Mouse (Mus musculus) stomach, embryonic 15.5 days (tissue): ENCODE results near the gene Nlrp6. TPM values are rescaled to one million over a fixed set of nuclear protein-coding genes. Genes with fewer than 3 reads are reported as not detected.
"Not testable (repeated sequence)": the region's sequence is repeated elsewhere in the genome, so short reads cannot be mapped to it uniquely, and the experiment has no call there.

Source experiments
- ATAC-seq: fragments of 200-750 bp; cut with Nextera tagmentation; 2 replicates; pipeline ENCODE4 v1.8.0; 2017; ENCODE audit warnings: low read depth, moderate number of reproducible peaks, moderate TSS enrichment; ENCODE audit not compliant: insufficient read depth, low FRiP score
- H3K27ac ChIP-seq: fragments of 300-500 bp; sonication (generic); 2 replicates; pipeline ENCODE4 v1.5.1; 2015; ENCODE audit warnings: mild to moderate bottlenecking, inconsistent platforms
- H3K27me3 ChIP-seq: fragments of 300-500 bp; sonication (generic); replicated peaks from 2 replicates; pipeline ENCODE4 v1.6.1; 2015; ENCODE audit warnings: inconsistent platforms
- H3K36me3 ChIP-seq: fragments of 300-500 bp; sonication (generic); 2 replicates; pipeline ENCODE4 v1.6.1; 2015; ENCODE audit warnings: inconsistent platforms
- H3K4me1 ChIP-seq: fragments of 300-500 bp; sonication (generic); 2 replicates; pipeline ENCODE4 v1.6.1; 2015; ENCODE audit warnings: inconsistent platforms
- H3K4me2 ChIP-seq: fragments of 300-500 bp; sonication (generic); 2 replicates; pipeline ENCODE4 v1.6.1; 2015; ENCODE audit warnings: mild to moderate bottlenecking, inconsistent platforms
- H3K4me3 ChIP-seq: fragments of 300-500 bp; sonication (generic); replicated peaks from 2 replicates; pipeline ENCODE4 v1.5.1; 2015; ENCODE audit warnings: inconsistent platforms
- H3K9ac ChIP-seq: fragments of 300-500 bp; sonication (generic); 2 replicates; pipeline ENCODE4 v1.6.1; 2015; ENCODE audit warnings: inconsistent platforms
- H3K9me3 ChIP-seq: fragments of 300-500 bp; sonication (generic); 2 replicates; pipeline ENCODE4 v1.6.1; 2016; ENCODE audit warnings: inconsistent platforms
- WGBS: fragments of 180-500 bp; shearing (Covaris S2); methylation state at CpG from one replicate; pipeline ENCODE4 v1.1.7; 2015; 5-methylcytosine and 5-hydroxymethylcytosine counted together
- polyA plus RNA-seq: library from polyadenylated mRNA; unstranded; fragments of >200 nt; fragmentation: Nextera tagmentation; extraction: Ambion mirVana; gene quantifications from 2 replicates; pipeline ENCODE4 v1.2.1, GENCODE M21; 2015

Nlrp6 gene
- polyA plus RNA-seq, 1 experiment from 2014 or later: 9.9 TPM

DNA sequence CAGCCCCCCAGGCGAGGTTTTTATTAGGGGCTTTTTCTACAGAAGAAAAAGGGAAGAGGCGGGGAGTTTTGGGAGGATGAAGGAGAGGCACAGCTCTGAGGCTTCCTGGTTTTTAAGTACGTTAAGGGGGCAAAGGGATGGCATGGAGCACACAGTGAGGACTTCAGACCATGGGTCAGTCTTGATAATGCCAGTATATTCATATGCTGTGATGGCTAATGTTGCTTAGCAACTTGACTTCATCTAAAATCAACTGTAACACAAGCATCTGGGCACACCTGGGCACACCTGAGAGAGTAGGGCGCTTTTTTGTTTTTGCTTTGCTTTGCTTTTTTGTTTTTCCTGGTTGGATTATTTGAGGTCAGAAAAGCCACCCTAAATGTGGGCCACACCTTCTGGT is 46.2 kb downstream of the Nlrp6 start, which contains the start of gene Ifitm1:
Ifitm1 (plus strand) TSS at position 301 of the 400 bp plus-strand sequence.
- no peak within 1 kb of the TSS for H3K9ac ChIP-seq

DNA sequence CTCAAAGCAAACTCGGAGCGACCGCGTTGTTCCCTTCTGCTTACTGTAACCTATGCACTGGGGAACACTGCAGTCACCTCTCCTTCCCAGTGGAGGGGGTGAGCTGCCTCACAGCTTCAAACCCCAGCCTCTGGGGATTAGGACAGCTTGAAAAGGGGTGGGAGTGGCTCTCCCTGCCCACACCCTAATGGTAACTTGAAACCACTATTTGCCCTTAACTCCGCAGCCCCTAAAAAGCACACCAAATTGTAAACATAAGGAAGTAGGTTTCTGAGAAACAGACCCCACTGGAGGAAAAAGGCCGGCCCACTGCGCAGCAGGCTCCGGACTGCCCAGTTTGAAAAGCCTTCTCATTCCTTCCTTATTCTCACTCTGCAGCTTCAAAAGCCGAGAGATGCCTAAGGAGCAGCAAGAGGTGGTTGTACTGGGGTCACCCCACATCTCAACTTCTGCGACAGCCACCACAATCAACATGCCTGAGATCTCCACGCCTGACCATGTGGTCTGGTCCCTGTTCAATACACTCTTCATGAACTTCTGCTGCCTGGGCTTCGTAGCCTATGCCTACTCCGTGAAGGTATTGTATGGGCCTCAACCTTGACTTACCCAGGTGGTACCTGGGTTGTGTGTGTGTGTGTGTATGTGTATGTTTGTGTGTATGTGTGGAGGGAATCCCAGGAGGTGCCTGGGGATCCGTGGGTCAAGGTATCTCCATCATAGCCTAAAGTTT is 47.3 kb downstream of the Nlrp6 start:
- peak; percentile 74 for ATAC-seq
- peak overlapping the region; percentile 28 for H3K4me3 ChIP-seq
- H3K4me2 ChIP-seq: peak overlapping the region; percentile 47
- H3K4me1 ChIP-seq: peaks cover 29% of the 10 kb centered on the region
- no peaks in the 10 kb centered on the region for H3K27me3 ChIP-seq
- H3K9ac ChIP-seq: no peak overlapping the region
- H3K27ac ChIP-seq: peak overlapping the region; percentile 78
- H3K9me3 ChIP-seq: no peaks in the 10 kb centered on the region
- WGBS: 7% methylated on average over 14 of the region's 14 CpGs
- no peaks in the 10 kb centered on the region for H3K36me3 ChIP-seq

More for the DNA sequence above, 46.2 kb downstream of the Nlrp6 start, which contains the start of gene Ifitm1:
- H3K4me1 ChIP-seq: peaks cover 28% of the 10 kb centered on the region
- peak within 1 kb of the TSS; percentile 28 for H3K4me3 ChIP-seq
- 87% methylated on average over 4 of the region's 4 CpGs for WGBS
- H3K27ac ChIP-seq: peak within 1 kb of the TSS; percentile 78
- no peaks in the 10 kb centered on the region for H3K27me3 ChIP-seq
- no peaks in the 10 kb centered on the region for H3K9me3 ChIP-seq
- peak within 1 kb of the TSS; percentile 47 for H3K4me2 ChIP-seq
- no peak for ATAC-seq
- H3K36me3 ChIP-seq: no peaks in the 10 kb centered on the region

DNA sequence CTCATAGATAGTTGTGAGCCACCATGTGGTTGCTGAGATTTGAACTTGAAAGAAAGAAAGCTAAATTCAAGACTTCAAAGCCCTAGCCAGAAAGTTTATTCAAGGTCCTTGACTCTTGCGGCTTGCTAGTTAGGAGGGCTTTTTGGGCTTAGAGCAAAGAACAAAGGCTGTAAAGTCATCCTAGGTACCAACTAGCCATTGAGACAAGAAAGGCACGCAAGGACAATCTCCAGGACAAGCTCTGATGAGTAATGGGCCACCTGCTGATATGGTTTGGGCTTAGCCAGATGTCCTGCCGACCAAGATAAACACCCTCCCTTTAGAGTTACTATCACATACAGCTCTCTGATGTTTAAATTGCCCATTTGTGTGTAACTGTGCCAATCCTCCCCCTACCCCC is 48.0 kb downstream of the Nlrp6 start:
- H3K4me3 ChIP-seq: peak overlapping the region; percentile 28
- H3K9ac ChIP-seq, H3K27ac ChIP-seq, ATAC-seq, H3K36me3 ChIP-seq, H3K27me3 ChIP-seq, H3K9me3 ChIP-seq: not testable (repeated sequence)
- WGBS: 23% methylated on average over 3 of the region's 3 CpGs
- peaks cover 34% of the 10 kb centered on the region for H3K4me1 ChIP-seq
- H3K4me2 ChIP-seq: peak overlapping the region; percentile 47

DNA sequence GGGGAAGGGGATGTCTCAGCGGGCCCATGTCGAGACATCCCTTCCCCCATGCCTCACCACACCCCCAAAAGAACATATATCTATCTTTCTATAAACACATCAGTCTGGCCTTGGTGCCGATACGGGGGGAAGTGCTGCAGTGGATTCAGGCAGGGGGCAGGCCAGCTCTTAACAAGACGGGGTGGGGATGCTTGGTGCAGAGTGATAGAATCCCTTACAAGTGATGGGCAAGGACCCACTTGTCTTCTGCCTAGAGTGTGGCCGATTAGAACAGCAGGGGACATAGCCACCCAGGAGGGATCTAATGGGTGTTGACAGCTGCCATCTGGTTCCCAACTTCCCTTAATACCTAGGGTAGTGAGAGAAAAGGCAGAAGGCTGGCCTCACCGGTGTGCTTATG is 50.2 kb downstream of the Nlrp6 start:
- ATAC-seq: no peak
- no peaks in the 10 kb centered on the region for H3K27me3 ChIP-seq
- H3K36me3 ChIP-seq: no peaks in the 10 kb centered on the region
- no peaks in the 10 kb centered on the region for H3K9me3 ChIP-seq
- 30% methylated on average over 7 of the region's 7 CpGs for WGBS
- no peak overlapping the region for H3K4me3 ChIP-seq
- no peak overlapping the region for H3K4me2 ChIP-seq
- peak overlapping the region; percentile 93 for H3K27ac ChIP-seq
- no peak overlapping the region for H3K9ac ChIP-seq
- peaks cover 44% of the 10 kb centered on the region for H3K4me1 ChIP-seq

DNA sequence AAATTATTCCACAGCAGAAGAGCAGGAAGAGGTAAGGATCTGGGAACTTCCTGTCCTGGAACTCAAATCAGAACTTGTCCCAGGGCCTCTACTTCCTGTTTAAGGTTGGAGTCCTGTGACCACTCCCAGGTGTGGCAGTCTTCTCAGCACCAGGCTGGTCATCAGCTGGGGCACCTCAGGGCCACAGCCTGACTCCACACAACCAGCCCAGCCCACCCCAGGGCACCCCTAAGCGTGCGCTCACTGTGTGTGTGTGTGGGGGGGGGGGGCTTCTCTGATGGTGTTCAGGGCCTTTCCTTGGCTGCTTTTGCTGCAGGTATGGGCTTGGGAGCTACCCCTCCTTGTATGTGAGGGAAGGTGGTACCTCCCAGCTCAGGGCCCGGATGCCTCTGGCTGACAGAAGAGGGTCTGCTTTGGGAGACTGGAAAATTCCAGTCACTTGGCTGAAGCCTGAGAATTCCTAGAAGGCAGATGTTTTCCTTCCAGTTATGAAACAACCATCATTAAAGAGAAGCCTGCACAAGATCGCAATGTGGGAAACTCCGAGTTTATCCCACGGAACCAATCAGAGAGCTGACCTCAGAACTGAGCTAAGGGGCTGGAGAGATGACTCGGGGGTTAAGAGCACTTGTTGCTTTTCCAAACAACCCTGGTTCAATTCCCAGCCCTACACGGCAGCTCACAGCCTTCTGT is 50.9 kb downstream of the Nlrp6 start:
- Histone ChIP-seq H3K4me2 (0 out of 2 replicates have a peak overlapping the region, but pooled peaks have one; percentile 14), H3K27me3 (no peaks in the 10 kb centered on the region), H3K9me3 (no peaks in the 10 kb centered on the region), H3K9ac (no peak overlapping the region), H3K4me1 (peaks cover 44% of the 10 kb centered on the region), H3K4me3 (no peak overlapping the region), H3K27ac (peak overlapping the region; percentile 93), H3K36me3 (no peaks in the 10 kb centered on the region)
- 45% methylated on average over 8 of the region's 8 CpGs for WGBS
- ATAC-seq: peak; percentile 61; the same call in 1 of the 2 replicates

DNA sequence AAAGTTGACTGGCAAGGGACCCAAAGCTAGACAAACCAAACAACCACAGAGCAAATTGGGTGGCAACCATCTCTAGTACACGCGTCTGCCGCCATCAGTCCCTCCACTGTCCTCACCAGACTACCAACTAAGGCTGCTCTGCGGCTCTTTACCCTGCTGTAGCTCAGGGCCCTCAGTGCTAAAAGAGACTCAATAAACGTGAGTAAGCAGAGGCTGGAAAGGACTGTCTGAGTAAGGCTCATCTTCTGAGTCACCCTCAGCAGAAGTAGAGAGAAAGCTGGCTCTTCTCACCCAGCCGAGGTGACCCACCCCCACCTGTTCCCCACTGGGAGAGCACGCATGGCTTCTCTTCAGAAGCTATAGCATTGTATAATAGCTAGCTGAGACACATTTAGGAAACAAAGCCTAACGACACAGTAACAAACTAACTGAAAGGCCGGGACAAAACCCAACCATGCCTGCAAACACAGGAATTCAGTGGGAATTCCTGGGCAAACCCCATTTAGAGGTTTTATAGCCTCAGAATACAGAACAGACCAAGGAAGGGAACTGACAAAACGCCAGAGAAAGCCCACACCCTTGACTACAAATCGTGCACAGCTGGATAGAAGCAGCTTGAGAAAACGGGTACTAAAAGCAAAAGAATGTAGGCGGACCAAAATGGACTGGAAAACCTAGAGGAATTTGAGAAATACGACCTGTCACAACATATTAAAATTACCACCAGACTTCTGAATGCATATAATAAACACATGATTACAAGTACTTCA is 52.9 kb downstream of the Nlrp6 start:
- H3K9ac ChIP-seq: no peak overlapping the region
- no peaks in the 10 kb centered on the region for H3K36me3 ChIP-seq
- ATAC-seq: no peak
- H3K9me3 ChIP-seq: no peaks in the 10 kb centered on the region
- 38% methylated on average over 14 of the region's 14 CpGs for WGBS
- no peak overlapping the region for H3K4me2 ChIP-seq
- peak overlapping the region; percentile 49 for H3K27ac ChIP-seq
- no peak overlapping the region for H3K4me3 ChIP-seq
- H3K27me3 ChIP-seq: no peaks in the 10 kb centered on the region
- peaks cover 36% of the 10 kb centered on the region for H3K4me1 ChIP-seq

DNA sequence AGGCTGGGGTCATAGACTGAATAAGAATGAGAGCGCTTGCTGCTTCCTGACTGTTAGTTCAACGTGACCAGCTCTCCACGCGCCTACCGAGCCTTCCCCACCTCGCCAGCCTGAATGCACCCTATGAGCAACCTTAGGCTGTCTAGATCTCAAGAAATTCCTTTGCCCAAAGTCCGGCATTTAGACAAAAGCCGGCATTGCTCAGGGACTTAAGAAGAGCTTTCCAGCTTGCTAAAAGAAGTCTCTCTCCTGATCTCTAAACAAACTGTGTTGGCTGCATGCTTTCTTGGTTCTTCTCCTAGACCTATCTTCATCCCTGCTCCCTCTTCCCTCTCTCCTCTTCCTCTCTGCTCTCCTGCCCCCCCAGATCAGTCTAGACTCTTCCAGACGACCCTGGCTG is 54.2 kb downstream of the Nlrp6 start:
- WGBS: 19% methylated on average over 9 of the region's 9 CpGs
- Histone ChIP-seq H3K4me2 (no peak overlapping the region), H3K36me3 (no peaks in the 10 kb centered on the region), H3K27me3 (no peaks in the 10 kb centered on the region), H3K4me3 (no peak overlapping the region), H3K27ac (0 out of 2 replicates have a peak overlapping the region, but pooled peaks have one; percentile 41), H3K9ac (no peak overlapping the region), H3K4me1 (peaks cover 31% of the 10 kb centered on the region), H3K9me3 (no peaks in the 10 kb centered on the region)
- no peak for ATAC-seq

DNA sequence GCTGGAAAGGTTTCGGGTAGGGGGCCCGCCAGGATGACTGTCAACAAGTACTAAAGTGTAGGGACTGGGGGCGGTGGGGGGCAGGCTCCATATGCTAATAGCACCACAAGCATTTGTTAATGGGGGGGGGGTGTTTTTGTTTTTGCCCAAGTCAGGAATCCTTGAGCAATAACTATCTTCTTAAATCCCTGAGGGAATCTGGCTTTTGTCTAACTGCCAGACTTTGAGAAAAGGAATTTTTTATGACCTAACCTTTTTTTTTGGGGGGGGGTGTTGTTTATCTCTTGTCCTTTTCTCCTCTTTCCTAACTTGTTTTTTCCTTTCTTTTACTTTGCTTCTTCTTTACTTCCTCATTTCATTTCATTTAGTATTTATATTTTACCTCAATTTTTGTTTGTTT is 54.8 kb downstream of the Nlrp6 start:
- no peak for ATAC-seq
- no peaks in the 10 kb centered on the region for H3K9me3 ChIP-seq
- H3K36me3 ChIP-seq: no peaks in the 10 kb centered on the region
- no peaks in the 10 kb centered on the region for H3K27me3 ChIP-seq
- H3K9ac ChIP-seq: no peak overlapping the region
- no peak overlapping the region for H3K4me2 ChIP-seq
- 44% methylated on average over 3 of the region's 3 CpGs for WGBS
- peaks cover 26% of the 10 kb centered on the region for H3K4me1 ChIP-seq
- no peak overlapping the region for H3K4me3 ChIP-seq
- 0 out of 2 replicates have a peak overlapping the region, but pooled peaks have one; percentile 41 for H3K27ac ChIP-seq

DNA sequence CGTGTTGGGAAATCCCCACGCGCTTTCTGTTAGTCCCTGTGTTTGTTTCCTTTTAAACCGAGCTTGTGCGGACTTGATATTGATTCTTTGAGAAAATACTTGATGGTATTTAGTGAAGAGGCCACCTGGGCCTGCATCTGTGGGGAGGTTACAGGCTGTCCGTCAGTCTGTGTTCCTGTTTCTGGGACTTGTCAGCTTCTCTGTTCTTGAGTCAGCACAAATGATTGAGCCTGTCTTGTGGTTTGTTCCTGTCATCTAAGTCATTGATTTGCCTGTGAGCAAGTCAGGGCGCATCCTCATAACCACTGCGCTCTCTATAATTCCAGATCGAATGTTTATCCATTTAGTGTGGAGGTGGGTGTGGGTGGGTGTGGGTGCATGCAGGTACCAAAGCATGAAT is 56.0 kb downstream of the Nlrp6 start:
- not testable (repeated sequence) for H3K27me3 ChIP-seq, H3K4me3 ChIP-seq, H3K9me3 ChIP-seq, ATAC-seq, H3K36me3 ChIP-seq, H3K27ac ChIP-seq, H3K9ac ChIP-seq, H3K4me2 ChIP-seq
- 79% methylated on average over 9 of the region's 9 CpGs for WGBS
- peaks cover 16% of the 10 kb centered on the region for H3K4me1 ChIP-seq
